Mouse (Mus musculus): ENCODE data around the gene Ncoa7. TPM values are rescaled to one million over a fixed set of nuclear protein-coding genes. Genes with fewer than 3 reads are reported as not detected.

Ncoa7 gene
- total and polyA plus RNA-seq, 2 experiments from 2014 or later, result 1.3 to 6.5 TPM

DNA sequence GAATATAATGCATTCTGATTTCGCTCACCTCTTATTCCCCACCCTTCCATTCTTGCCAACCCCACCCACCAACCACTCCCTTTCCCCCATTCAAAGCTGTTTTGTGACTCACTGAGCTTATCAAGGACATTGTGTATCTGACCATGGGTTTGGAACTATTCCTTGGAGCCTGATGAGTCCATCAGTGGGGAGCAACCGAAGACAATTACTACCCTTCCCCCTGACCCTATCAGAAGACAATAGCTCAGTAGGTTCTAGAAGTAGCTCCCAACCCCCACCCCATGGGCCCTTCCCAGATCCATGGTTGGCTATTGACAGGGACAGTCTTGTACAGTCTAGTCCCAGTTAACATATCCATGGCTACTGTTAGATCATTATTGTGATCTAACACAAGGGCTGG lies 65.8 kb downstream of the Ncoa7 start:
- Histone ChIP-seq H3K4me2 (ENCODE audit: low read depth, low read length) (no peak overlapping the region), H3K9ac (replicated peaks; ENCODE audit: low read depth, low read length) (no peak overlapping the region), H3K27me3 (ENCODE audit: control insufficient read depth, insufficient read depth, low read length) (no peaks in the 10 kb centered on the region), H3K27ac (ENCODE audit: low read depth) (no peak overlapping the region), H3K36me3 (replicated peaks; ENCODE audit: control insufficient read depth, insufficient read depth, low read length) (no peaks in the 10 kb centered on the region), H3K4me3 (ENCODE audit: low read depth, low read length) (no peak overlapping the region), H3K4me1 (ENCODE audit: control insufficient read depth, insufficient read depth) (no peaks in the 10 kb centered on the region), H3K9me3 (replicated peaks; ENCODE audit: control insufficient read depth, low read length) (no peaks in the 10 kb centered on the region)
- WGBS, result 82% methylated on average over 2 of the region's 2 CpGs
- TF ChIP-seq EP300 (IDR thresholded peaks at IDR 0.05; ENCODE audit: low read depth) (no peak), CTCF (IDR thresholded peaks at IDR 0.05; ENCODE audit: low read depth) (no peak)
- DNase-seq (ENCODE audit: low spot score), result no peak
- no peak for ATAC-seq (ENCODE audit: insufficient read depth, low read depth)

DNA sequence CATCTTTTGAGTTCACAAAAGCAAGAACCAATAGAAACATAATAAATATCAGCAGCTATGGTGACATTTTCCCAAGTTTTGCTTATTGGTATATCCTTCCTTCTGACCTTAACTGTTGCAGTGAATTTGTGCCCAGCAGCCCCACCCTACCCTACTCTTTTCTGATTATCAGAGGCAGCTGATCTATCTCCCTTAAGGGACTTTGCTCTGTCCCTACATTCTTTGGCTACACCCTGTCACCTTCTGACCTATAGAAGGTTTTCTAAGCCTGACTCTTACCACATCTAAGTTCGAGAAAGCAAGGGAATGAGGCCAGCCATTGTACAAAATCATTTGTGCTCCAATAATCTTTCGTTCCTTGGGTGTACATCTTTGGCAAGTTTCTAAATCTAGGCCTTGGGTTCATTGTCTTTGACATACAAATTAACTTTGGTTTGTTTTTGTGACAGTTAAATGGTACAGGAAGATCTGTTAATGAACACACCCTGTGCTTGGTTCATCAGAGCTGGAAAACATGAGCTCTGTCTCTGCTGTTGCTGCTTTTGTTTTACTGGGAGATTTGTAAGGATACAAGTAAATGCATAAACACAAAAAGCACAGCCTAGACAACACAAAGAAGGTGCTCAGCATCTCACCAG lies 69.9 kb downstream of the Ncoa7 start:
- TF ChIP-seq EP300 (IDR thresholded peaks at IDR 0.05; ENCODE audit: low read depth), result no peak
- TF ChIP-seq CTCF (IDR thresholded peaks at IDR 0.05; ENCODE audit: low read depth), result no peak
- Histone ChIP-seq H3K4me1 (ENCODE audit: control insufficient read depth, insufficient read depth) (peaks cover 6% of the 10 kb centered on the region; the same call in 1 of the 2 replicates), H3K36me3 (replicated peaks; ENCODE audit: control insufficient read depth, insufficient read depth, low read length) (no peaks in the 10 kb centered on the region), H3K9ac (replicated peaks; ENCODE audit: low read depth, low read length) (no peak overlapping the region), H3K27me3 (ENCODE audit: control insufficient read depth, insufficient read depth, low read length) (no peaks in the 10 kb centered on the region), H3K9me3 (replicated peaks; ENCODE audit: control insufficient read depth, low read length) (no peaks in the 10 kb centered on the region), H3K4me2 (ENCODE audit: low read depth, low read length) (no peak overlapping the region), H3K4me3 (ENCODE audit: low read depth, low read length) (no peak overlapping the region), H3K27ac (ENCODE audit: low read depth) (no peak overlapping the region)
- no peak for DNase-seq (ENCODE audit: low spot score)
- ATAC-seq (ENCODE audit: insufficient read depth, low read depth), result no peak
- WGBS, result 78% methylated on average over 2 of the region's 2 CpGs

DNA sequence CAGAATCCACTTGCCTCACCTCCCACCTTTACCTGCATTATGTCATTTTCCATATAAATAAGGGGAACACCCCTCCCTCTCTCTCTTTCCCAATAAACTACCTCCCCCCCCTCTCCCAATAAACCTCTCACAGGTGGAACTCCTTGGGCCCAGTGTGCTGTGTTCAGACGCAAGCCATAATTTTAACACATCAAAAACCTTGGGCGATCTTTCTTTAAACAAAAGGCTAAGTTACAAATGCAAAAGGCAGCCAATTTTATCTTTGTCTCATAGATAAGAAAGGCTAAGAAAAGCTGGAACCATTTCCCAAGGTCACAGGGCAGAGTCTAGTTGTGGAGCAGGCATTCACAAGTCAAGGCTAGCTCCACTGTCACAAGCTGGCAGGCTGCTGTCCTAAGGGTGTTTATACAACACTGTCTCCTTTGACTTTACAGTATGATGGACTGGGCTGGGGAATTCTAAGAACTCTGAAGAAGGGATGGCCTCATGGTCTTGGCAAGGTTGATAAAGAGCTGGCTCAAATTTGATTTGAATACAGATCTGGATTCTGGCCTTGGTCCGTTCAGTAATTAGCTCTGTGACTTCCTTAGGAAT lies 71.7 kb downstream of the Ncoa7 start:
- no peak overlapping the region for H3K4me2 ChIP-seq (ENCODE audit: low read depth, low read length)
- H3K9ac ChIP-seq (replicated peaks; ENCODE audit: low read depth, low read length), result no peak overlapping the region
- DNase-seq (ENCODE audit: low spot score) (no peak), ATAC-seq (ENCODE audit: insufficient read depth, low read depth) (no peak)
- H3K4me3 ChIP-seq (ENCODE audit: low read depth, low read length), result no peak overlapping the region
- H3K4me1 ChIP-seq (ENCODE audit: control insufficient read depth, insufficient read depth), result peaks cover 6% of the 10 kb centered on the region; the same call in 1 of the 2 replicates
- H3K9me3 ChIP-seq (replicated peaks; ENCODE audit: control insufficient read depth, low read length), result no peaks in the 10 kb centered on the region
- WGBS, result 55% methylated on average over 3 of the region's 3 CpGs
- H3K27me3 ChIP-seq (ENCODE audit: control insufficient read depth, insufficient read depth, low read length), result no peaks in the 10 kb centered on the region
- no peak for TF ChIP-seq CTCF (IDR thresholded peaks at IDR 0.05; ENCODE audit: low read depth)
- H3K27ac ChIP-seq (ENCODE audit: low read depth), result no peak overlapping the region
- H3K36me3 ChIP-seq (replicated peaks; ENCODE audit: control insufficient read depth, insufficient read depth, low read length), result no peaks in the 10 kb centered on the region

DNA sequence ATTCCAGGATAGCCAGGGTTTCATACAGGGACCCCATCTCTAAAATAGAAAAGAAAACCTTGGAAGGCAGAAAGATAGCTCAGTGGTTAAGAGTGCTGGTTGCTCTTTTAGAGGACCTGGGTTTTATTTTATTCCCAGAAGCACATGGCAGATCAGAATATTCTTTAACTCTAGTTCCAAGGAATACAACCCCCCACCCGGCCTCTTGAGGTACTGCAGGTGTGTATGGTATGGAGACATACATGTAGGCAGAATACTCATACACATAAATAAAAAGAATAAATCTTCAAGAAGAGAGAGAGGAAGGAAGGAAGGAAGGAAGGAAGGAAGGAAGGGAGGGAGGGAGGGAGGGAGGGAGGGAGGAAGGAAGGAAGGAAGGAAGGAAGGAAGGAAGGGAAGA lies 72.3 kb downstream of the Ncoa7 start:
- Histone ChIP-seq H3K27me3 (ENCODE audit: control insufficient read depth, insufficient read depth, low read length) (no peaks in the 10 kb centered on the region), H3K36me3 (replicated peaks; ENCODE audit: control insufficient read depth, insufficient read depth, low read length) (no peaks in the 10 kb centered on the region), H3K9me3 (replicated peaks; ENCODE audit: control insufficient read depth, low read length) (no peaks in the 10 kb centered on the region), H3K9ac (replicated peaks; ENCODE audit: low read depth, low read length) (no peak overlapping the region), H3K27ac (ENCODE audit: low read depth) (no peak overlapping the region), H3K4me2 (ENCODE audit: low read depth, low read length) (no peak overlapping the region), H3K4me3 (ENCODE audit: low read depth, low read length) (no peak overlapping the region), H3K4me1 (ENCODE audit: control insufficient read depth, insufficient read depth) (peaks cover 6% of the 10 kb centered on the region; the same call in 1 of the 2 replicates)
- ATAC-seq (ENCODE audit: insufficient read depth, low read depth), result no peak
- DNase-seq (ENCODE audit: low spot score), result no peak
- TF ChIP-seq EP300 (IDR thresholded peaks at IDR 0.05; ENCODE audit: low read depth) (no peak), CTCF (IDR thresholded peaks at IDR 0.05; ENCODE audit: low read depth) (no peak)
- 60% methylated on average over 1 of the region's 1 CpGs for WGBS

DNA sequence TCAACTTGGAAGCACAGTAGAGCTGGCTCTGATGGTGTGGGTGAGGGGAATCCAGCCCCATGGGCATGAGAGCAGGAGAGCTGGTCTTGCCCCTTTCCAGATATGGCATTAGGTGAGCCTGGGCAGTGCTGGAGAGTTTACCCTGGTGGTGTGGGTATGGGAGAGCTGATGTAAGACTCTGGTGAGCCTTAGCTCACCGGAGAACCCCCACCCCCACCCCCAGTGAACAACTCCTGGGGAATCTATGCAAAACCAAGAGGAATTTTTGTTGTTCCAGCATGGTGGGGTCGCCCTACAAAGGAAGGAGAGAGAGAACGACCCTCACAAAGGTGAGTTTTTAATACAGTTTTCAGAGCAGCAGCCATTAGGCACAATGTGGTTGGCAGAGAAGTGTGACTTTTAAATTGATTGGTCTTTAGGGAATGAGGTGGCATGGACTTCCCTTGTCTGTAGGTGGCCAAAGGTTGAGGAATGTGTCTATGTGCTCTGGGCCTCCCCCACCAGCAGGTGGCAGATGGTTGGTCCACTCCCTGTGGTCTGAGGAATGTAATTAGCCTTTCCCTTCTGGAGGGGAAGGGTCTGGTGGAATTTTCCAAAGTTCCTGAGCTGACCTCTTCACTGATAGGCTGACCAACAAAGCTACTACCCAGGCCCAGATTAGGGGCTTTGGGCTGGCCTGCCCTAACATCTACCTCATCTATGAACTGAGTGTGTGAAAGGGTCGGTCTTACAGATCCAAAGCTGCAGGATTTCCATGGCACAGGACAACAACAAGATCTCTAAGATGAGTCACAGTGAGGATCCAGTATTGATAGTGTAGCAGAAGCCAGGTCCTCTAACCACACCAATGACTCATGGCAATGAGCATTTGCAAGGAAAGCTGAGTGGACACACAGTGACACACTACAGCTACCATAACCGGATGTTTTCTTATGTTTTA lies 73.7 kb downstream of the Ncoa7 start:
- no peak overlapping the region for H3K4me2 ChIP-seq (ENCODE audit: low read depth, low read length)
- ATAC-seq (ENCODE audit: insufficient read depth, low read depth), result no peak
- no peaks in the 10 kb centered on the region for H3K9me3 ChIP-seq (replicated peaks; ENCODE audit: control insufficient read depth, low read length)
- no peak overlapping the region for H3K4me3 ChIP-seq (ENCODE audit: low read depth, low read length)
- H3K9ac ChIP-seq (replicated peaks; ENCODE audit: low read depth, low read length), result no peak overlapping the region
- no peak overlapping the region for H3K27ac ChIP-seq (ENCODE audit: low read depth)
- DNase-seq (ENCODE audit: low spot score), result no peak
- no peaks in the 10 kb centered on the region for H3K27me3 ChIP-seq (ENCODE audit: control insufficient read depth, insufficient read depth, low read length)
- H3K36me3 ChIP-seq (replicated peaks; ENCODE audit: control insufficient read depth, insufficient read depth, low read length), result no peaks in the 10 kb centered on the region
- 86% methylated on average over 5 of the region's 5 CpGs for WGBS
- TF ChIP-seq EP300 (IDR thresholded peaks at IDR 0.05; ENCODE audit: low read depth) (no peak), CTCF (IDR thresholded peaks at IDR 0.05; ENCODE audit: low read depth) (peak; percentile 38)
- peaks cover 6% of the 10 kb centered on the region; the same call in 1 of the 2 replicates for H3K4me1 ChIP-seq (ENCODE audit: control insufficient read depth, insufficient read depth)

Data from heart, postnatal 0 days (tissue).